Mouse (Mus musculus) embryo, embryonic 11.5 days (tissue): Measurements from ENCODE around the gene Psmb9.

Source experiments
- DNase-seq: peaks from one replicate; pipeline ENCODE4 v3.0.0-alpha.2; 2012; ENCODE audit warnings: low read depth, low spot score

Psmb9 gene

DNA sequence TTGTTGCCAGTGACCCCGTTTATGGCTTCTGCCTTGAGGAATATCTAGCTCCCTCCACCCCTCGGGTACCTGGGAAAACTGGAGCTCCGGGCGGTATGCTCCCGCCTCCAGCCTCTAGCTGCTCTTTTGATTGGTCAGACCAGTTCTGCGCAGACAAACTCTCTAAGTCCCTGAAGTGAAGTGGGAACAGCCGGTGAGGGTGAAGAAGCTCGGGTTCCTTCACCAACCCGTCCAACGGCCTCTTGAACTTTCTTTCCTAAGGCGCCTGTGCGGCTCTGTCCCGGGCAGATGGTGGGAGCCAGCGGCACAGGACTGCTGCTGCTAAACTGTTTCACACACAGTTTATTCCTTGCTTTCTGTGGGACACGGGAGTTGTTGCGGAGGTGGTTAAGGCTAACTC, 48.1 kb downstream of the Psmb9 start:
- no peak for DNase-seq

DNA sequence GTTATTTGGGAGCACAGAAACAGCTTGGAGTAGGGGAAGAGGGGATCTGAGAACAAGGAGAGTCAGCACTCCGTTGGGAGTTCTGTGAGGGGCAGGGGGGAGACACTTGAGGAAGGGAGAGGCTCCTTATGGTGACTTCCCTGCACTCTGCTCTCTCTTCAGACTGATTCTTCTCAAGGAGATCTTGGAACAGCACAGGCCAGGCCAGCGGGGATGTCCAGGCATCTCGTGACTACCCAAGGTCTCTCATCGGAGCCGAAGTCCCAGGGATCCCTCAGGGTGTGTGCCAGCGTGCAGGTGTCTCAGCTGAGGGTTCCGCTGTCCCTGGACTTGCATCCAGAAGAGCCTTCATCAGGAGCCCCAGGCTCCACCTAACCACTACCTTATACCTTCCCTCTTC, 48.9 kb downstream of the Psmb9 start:
- no peak for DNase-seq

GRCm38 (mm10) chr17:34137601-34138000, 50.0 kb downstream of the Psmb9 start:
- no peak for DNase-seq

GRCm38 (mm10) chr17:34135297-34136224, 52.0 kb downstream of the Psmb9 start:
- peak; percentile 98 for DNase-seq

- DNase-seq: no peak
These were observed 53.1 kb downstream of the Psmb9 start for GRCm38 (mm10) chr17:34134451-34134850.

GRCm38 (mm10) chr17:34133289-34133688, 54.3 kb downstream of the Psmb9 start:
- no peak for DNase-seq
